Mouse (Mus musculus): ENCODE data around the gene Tollip.

GRCm38 (mm10) chr7:141955565-141956173 is 37.4 kb upstream of the Tollip start:
- TF ChIP-seq POLR2A (IDR thresholded peaks at IDR 0.05; ENCODE audit: borderline replicate concordance, low read depth, low read length): no peak
- no peak for TF ChIP-seq CTCF (IDR thresholded peaks at IDR 0.05; ENCODE audit: low read depth, low read length)

All from bone marrow macrophage, adult 2 months (primary cell).